Mouse (Mus musculus): ENCODE data around the gene Colgalt1.
A peak's percentile ranks its signal among the peaks of the same experiment; 100 is the strongest.

Gene Colgalt1

GRCm38 (mm10) chr8:71591471-71592373 lies 19.1 kb upstream of the Colgalt1 start, which contains the start of gene Pgls:
Gene Pgls, plus strand, starts transcription at chr8:71592176.
- DNase-seq (ENCODE audit: low spot score in 2 of 2) = peak; percentile 92 to 95

- peak in 1 of 2 experiments; percentile 75 for DNase-seq (ENCODE audit: low spot score in 2 of 2)
Observed at GRCm38 (mm10) chr8:71592374-71593170, 18.2 kb upstream of the Colgalt1 start.

- DNase-seq (ENCODE audit: low spot score in 2 of 2) = no peak
Observed at GRCm38 (mm10) chr8:71593556-71594323, 17.1 kb upstream of the Colgalt1 start.

GRCm38 (mm10) chr8:71594324-71594722 lies 16.5 kb upstream of the Colgalt1 start:
- no peak for DNase-seq (ENCODE audit: low spot score in 2 of 2)

DNA sequence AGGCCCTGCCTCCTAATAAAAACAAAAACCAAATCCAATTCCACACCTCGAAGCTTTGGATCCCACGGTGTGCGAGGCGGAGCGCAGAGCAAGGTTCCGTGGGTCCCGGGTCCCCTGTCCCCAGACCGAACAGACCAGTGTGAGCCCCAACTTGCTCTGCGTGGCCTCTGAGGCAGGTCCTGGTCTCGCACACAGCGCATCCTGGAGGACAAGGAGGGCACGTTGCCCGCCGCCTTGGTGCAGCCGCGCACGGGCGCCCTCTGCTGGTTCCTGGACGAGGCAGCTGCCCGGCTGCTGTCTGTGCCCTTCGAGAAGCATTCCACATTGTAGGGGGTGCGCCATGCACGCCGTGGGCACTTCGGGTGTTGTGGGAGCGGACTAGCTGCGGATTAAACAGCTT lies 14.9 kb upstream of the Colgalt1 start:
- DNase-seq (ENCODE audit: low spot score in 2 of 2) = peak; percentile 89 to 95

GRCm38 (mm10) chr8:71596384-71596783 lies 14.4 kb upstream of the Colgalt1 start:
- no peak for DNase-seq (ENCODE audit: low spot score in 2 of 2)

GRCm38 (mm10) chr8:71596798-71597197 lies 14.0 kb upstream of the Colgalt1 start:
- DNase-seq (ENCODE audit: low spot score in 2 of 2) = no peak

- no peak for DNase-seq (ENCODE audit: low spot score in 2 of 2)
Observed at GRCm38 (mm10) chr8:71597451-71597850, 13.3 kb upstream of the Colgalt1 start, which contains the start of gene Fam129c. Gene Fam129c, plus strand, starts transcription at chr8:71597648.

DNA sequence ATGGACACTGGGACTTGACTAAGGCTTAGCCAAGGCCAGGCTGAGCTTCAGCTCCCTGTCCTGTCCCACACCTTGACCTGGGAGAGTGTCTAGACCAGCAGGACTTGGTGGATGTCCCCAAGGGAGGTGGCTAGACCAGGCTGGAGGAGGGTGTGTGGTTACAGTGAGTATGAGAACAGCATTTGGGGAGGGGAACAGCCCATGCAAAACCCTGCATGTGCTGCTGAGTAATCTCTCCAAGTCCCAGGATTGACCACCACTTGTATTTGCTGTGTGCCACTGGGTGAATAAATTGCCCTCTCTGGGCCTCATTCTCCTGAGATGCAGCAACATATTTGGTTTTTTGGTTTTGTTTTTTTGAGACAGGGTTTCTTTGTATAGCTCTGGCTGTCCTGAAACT lies 12.4 kb upstream of the Colgalt1 start:
- no peak for DNase-seq (ENCODE audit: low spot score in 2 of 2)

DNA sequence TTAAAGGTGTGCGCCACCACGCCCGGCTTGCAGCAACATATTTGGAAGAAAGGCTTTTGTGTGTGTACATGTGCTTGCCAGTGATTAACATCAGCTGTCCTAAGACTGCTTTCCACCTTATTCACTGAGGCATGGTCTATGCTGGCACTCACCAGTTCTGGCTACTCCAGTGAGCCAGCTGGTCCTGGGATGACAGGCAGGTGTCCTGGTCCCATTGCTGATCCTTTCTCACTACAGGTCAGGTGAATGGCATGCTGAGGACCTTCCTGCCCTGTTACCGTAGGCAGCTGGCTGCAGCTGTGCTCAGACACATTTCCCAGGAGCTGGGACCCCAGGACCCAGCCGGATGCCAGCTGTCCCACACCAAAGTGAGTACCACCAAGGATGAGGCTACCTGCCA lies 12.0 kb upstream of the Colgalt1 start:
- no peak for DNase-seq (ENCODE audit: low spot score in 2 of 2)

DNA sequence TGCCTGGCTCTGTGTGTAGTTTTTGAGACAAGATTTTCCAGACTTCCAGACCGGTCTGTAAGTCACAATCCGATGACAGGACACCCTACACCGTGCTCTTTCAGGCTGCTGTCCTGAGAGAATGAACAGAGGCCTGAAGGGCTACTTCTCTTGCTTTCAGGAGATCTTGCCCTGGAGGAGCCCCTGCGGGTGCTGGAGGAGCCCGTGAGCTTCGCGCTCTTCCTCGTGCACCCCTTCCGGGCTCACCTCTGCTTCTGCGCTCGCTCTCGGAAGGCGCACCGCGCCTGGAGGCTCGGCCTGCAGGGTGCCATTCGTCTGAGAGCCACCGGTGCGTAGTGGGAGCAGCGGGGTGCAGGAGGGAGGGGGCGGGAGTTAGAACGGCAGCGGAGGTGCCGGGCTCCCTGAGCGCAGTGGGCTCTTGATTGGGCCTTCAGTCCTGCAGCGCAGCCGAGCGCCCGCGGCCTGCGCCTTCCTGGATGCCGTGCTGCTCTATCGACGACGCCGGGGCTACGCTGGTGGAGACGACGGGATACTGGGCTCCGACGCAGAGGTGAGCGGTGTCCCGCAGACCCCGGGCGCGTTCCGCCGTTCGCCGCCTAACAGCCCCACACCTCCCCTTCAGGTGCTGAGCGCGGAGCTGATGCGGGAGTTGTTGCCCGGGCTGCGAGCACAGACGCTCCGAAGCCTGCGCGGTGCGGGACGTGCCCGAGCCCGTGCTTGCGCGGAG lies 8.7 kb upstream of the Colgalt1 start:
- peak in 1 of 2 experiments; percentile 17 for DNase-seq (ENCODE audit: low spot score in 2 of 2)

DNA sequence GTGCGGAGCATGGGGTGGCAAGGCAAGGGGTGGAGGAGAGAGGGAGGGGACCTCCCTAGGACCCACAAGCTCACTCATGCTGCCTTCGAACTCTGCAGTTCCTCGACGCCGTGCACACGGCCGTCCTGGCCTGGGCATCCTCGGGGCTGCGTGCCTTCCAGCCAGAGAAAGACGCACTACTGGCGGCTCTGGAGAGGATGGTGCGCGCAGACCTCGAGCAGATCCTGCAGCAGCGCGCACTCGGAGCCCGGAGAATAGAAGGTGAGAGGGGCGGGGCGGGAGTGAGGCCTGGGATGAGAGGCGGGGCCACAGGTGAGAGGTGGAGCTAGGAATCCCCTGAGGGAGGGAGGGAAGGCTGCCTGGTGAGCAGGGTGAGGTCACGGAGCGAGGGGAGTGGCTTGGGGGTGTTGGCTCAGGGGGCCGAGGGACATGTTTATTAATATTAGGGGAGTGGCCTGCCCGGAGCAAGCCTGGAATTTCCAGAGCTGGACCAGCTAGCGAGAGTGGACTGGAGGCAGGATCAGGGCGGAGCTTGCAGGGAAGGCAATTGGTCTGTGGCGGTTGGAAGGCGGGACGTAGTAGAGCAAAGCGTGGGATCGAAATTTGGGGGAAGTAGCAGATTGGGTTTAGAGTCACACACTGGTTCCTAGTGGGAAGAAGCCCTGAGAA lies 8.0 kb upstream of the Colgalt1 start:
- DNase-seq (ENCODE audit: low spot score in 2 of 2) = no peak

DNA sequence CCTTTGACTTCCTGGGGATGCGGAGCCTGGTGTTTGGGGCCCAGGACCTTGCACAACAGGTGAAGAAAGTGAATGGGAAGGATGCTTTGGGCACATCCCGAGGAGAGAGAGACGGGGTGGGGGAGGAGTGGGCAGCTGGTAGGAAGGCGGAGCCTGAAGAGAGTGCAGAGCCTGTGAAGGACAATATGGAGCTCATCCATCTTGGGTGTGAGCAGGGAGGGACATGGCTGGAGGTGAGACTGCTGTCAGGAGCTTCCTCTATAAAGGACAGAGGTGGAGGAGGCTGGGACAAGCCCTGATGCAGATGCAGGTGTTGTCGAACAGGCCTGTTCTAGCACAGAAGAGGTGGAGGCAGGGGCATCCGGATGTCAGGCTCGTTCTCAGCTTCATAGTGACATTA lies 6.8 kb upstream of the Colgalt1 start:
- no peak for DNase-seq (ENCODE audit: low spot score in 2 of 2)

DNA sequence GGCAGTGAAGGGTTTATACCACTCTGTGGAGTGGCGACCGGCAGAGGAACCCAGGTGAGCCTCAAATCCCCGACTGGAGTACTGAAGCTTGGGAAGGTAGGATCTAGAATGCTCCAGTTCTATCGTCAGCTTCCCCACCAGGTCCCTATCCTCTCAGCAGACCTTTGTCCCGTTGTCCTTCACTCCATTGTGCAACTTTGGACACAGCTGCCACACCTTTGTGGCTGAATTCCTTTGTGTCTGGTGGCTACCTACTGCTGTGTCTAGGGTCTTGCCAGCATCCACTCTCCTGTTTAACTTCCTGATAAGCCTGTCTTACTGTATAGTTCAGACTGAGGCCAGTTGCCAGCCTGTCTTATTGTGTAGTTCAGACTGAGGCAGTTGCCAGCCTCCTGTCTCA lies 1.3 kb downstream of the Colgalt1 start:
- DNase-seq (ENCODE audit: low spot score in 2 of 2) = no peak

DNA sequence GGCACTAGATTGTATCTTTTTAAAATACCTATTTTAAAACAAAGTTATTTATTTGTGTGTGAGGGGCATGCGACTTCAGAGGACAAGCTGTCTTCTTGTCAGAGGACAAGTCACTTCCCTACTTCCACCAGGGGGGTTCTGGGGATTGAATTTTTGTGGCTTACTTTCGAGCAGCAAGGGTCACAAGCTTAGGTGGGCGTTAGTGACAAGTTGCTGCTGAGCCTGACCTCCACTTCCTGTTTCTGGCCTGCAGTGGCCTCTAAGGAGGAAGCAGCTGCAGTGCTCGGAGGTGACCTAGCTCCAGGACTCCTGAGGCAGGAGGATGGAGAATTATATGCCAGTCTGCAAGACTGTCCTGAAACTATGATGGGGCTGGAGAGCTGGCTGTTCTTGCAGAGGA lies 2.6 kb downstream of the Colgalt1 start:
- DNase-seq (ENCODE audit: low spot score in 2 of 2) = no peak

DNA sequence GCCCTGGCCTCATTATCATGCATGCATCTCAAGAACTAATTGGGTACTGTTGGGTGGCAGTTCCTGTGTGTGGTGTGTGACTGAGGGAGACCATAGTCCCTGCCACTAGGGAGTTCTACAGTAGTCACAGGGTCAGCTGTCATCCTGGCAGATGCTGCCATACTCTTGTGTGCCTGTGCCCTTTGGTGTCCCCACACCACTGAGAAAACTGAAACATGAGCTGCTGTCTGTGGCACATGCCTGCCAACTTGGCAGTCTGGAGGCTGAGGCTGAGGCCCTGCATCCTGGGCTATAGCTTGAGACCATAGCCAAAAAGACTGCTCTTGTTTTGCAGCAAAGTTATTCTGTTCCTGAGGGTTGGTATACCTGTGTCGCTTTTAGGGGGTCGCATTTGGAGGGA lies 9.0 kb downstream of the Colgalt1 start:
- no peak for DNase-seq (ENCODE audit: low spot score in 2 of 2)

DNA sequence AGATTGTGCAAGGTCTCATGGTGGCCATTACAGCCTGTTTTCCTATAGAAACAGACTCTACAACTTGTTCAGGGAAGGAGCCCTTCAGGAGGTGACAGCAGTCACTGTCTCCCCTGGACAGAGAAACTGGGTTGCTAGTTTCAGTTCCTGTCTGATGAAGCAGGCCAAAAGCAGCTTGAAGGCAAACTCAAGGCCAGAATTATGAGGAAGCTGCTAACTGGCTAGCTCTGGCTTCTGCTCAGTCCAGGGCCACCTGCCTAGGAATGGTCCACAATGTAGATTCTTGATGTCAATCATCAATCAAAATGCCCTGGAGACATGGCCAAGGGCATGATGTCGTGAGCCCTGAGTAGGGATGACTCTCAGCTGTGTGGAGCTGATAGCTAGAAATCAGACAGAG lies 14.3 kb downstream of the Colgalt1 start:
- DNase-seq (ENCODE audit: low spot score in 2 of 2) = no peak

DNA sequence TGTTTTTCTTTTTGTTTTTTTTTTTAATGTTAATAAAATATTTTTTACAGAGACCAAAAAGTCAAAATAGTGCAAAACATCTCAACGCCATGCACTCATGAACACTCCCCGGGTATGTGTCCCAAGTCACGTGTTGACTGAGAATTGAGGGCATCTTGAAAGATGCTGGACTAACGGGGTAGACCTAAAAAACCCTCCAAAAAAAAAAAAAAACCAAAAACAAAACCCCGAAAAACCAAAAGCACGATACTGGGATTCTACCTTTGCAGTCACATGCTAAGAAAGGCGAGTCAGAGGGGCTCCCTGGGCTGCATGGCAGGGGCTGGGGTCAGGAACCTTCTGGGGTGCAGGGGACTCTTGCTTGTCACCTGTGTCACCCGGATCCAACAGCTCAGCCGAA lies 16.0 kb downstream of the Colgalt1 start:
- DNase-seq (ENCODE audit: low spot score in 2 of 2) = no peak

DNA sequence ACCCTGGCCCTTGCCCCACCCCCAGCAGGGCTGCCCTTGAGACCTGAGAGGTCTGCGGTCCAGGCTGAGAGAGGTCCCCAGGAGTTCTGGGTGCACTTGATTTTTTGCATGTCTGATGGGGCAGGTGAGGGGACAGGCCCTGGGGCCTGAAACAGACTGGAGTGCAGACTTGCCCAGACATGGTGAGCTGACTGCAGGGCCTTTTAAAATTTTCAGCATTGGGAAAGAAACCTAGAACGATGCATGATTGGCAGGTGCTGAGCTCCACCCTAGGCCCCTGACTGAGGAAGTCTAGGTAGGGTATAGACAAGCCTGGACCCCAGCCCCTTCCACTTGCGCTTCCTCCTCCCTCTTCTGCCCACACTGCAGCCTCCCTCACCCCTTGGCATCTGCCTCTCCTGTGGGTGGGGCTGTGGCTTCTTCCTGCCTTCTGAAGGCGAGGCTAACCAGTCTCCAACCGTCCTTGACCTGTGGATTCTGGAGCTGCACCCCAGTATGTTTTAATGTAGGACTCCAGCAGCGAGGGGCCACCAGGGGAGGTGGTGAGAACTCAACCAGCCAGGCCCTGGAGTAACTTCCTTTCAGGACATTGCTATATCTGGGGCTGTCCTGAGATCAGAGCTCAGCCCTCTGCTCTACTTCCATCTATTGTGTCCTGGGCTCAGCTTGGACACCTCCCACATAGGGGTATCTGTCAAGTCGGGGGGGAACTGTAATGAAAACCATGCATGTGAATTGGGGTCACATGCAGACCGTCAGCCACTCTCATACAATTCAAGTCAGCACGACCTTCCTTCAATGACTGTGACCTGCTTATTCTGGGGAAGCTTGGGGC lies 16.7 kb downstream of the Colgalt1 start:
- no peak for DNase-seq (ENCODE audit: low spot score in 2 of 2)
